ENCODE assay signal across 8 mouse cellular contexts in the genomic region with DNA sequence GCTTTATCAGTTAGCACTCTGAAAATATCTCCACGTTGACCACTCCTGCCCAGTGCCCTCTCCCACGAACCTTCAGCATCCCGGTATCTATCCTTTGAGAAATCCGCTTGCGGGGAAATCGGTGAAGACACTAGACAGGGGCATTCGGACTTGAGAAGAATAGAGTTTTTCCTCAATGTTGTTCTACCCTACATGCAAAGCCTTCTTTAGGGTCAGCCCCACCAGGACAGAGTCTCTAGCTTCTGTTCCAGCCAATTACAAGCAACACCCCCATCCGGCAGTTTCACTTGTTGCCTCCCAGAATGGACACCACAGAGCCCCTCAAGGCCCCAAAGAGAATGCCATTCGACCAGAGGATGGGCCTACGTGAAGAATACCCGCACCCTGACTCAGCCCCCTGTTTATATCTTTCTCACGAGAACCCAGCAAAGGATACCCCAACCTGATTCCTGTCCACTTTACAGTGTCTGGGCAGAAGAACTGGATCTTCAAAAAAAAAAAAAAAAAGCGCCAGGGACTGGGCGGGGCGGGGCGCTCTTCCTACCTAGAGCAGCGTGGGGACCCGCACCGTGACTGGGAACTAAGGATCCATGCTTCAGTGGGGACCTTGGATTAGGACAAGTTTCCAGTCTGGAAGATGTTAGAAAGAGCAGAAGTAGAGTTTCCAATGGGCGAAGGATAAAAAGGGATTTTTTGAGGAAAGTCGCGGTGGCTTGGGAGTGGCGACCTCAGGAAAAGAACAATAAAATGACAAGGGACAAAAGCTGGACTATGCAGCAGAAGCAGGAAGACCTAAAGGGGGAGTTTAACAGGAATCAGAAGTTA. TPM values are rescaled to one million over a fixed set of nuclear protein-coding genes. Genes with fewer than 3 reads are reported as not detected.
DNase-seq lines count a peak whose midpoint lies in the region; ATAC-seq and TF ChIP-seq lines count a peak whose summit lies in the region.

A gene (minus strand): TSS at position 51 of the 825 bp plus-strand sequence.

- H3K36me3 ChIP-seq in hindbrain, embryonic 10.5 days, result no peaks in the 10 kb centered on the region
- no peaks in the 10 kb centered on the region for H3K36me3 ChIP-seq in liver, embryonic 12.5 days
- H3K36me3 ChIP-seq in stomach, postnatal 0 days (ENCODE audit: control insufficient read depth, insufficient read depth, low read length), result no peaks in the 10 kb centered on the region

- no peak for TF ChIP-seq CTCF in stomach, postnatal 0 days (IDR thresholded peaks at IDR 0.05; ENCODE audit: low read depth)

- peak within 1 kb of the TSS; percentile 53 for H3K4me2 ChIP-seq in liver, embryonic 12.5 days
- H3K4me2 ChIP-seq in stomach, postnatal 0 days (replicated peaks; ENCODE audit: low read depth), result peak within 1 kb of the TSS; percentile 53

- H3K4me3 ChIP-seq in hindbrain, embryonic 10.5 days, result peak within 1 kb of the TSS; percentile 85
- H3K4me3 ChIP-seq in liver, embryonic 12.5 days, result peak within 1 kb of the TSS; percentile 38
- H3K4me3 ChIP-seq in stomach, postnatal 0 days (ENCODE audit: low read depth, low read length), result peak within 1 kb of the TSS; percentile 69

- H3K9me3 ChIP-seq in hindbrain, embryonic 10.5 days, result no peaks in the 10 kb centered on the region
- H3K9me3 ChIP-seq in liver, embryonic 12.5 days (replicated peaks), result no peaks in the 10 kb centered on the region
- H3K9me3 ChIP-seq in stomach, postnatal 0 days (ENCODE audit: control insufficient read depth, low read length), result no peaks in the 10 kb centered on the region

- H3K27ac ChIP-seq in hindbrain, embryonic 10.5 days, result peak within 1 kb of the TSS; percentile 93
- H3K27ac ChIP-seq in liver, embryonic 12.5 days, result 0 out of 2 replicates have a peak within 1 kb of the TSS, but pooled peaks have one; percentile 56
- H3K27ac ChIP-seq in stomach, postnatal 0 days (replicated peaks), result peak within 1 kb of the TSS; percentile 90

- peaks cover 41% of the 10 kb centered on the region for H3K27me3 ChIP-seq in hindbrain, embryonic 10.5 days (ENCODE audit: insufficient read depth, poor library complexity, severe bottlenecking)
- peaks cover 67% of the 10 kb centered on the region for H3K27me3 ChIP-seq in liver, embryonic 12.5 days (replicated peaks)
- H3K27me3 ChIP-seq in stomach, postnatal 0 days (ENCODE audit: control insufficient read depth, insufficient read depth, low read length), result no peaks in the 10 kb centered on the region

- ATAC-seq in liver, embryonic 12.5 days, result no peak
- ATAC-seq in stomach, postnatal 0 days (ENCODE audit: low FRiP score, low TSS enrichment), result no peak

- no peak for TF ChIP-seq EP300 in stomach, postnatal 0 days (optimal IDR thresholded peaks at IDR 0.05)

- H3K4me1 ChIP-seq in hindbrain, embryonic 10.5 days (replicated peaks), result peaks cover 43% of the 10 kb centered on the region
- 0 out of 2 replicates have a peak, but pooled peaks cover 4% of the 10 kb centered on the region for H3K4me1 ChIP-seq in liver, embryonic 12.5 days
- no peaks in the 10 kb centered on the region for H3K4me1 ChIP-seq in stomach, postnatal 0 days (replicated peaks; ENCODE audit: control insufficient read depth, insufficient read depth)

- WGBS in hindbrain, embryonic 10.5 days, result 1% methylated on average over 23 of the region's 23 CpGs
- WGBS in liver, embryonic 12.5 days (ENCODE audit: insufficient replicate concordance), result 3% methylated on average over 23 of the region's 23 CpGs
- 6% methylated on average over 23 of the region's 23 CpGs for WGBS in stomach, postnatal 0 days

- DNase-seq in layer of hippocampus, adult 8-10 months (ENCODE audit: low spot score in 2 of 2), result no peak
- no peak for DNase-seq in layer of hippocampus, adult 11-12 months (ENCODE audit: low spot score)
- peak; percentile 57 for DNase-seq in embryo, embryonic 11 days
- DNase-seq in hindbrain, embryonic 10.5 days (ENCODE audit: low spot score), result peak; percentile 62
- no peak for DNase-seq in stomach, postnatal 0 days (ENCODE audit: low spot score)
- DNase-seq in urinary bladder, postnatal 14 days (ENCODE audit: low spot score), result no peak
- DNase-seq in frontal cortex, postnatal 10 days (ENCODE audit: low spot score in 2 of 2), result no peak

- H3K9ac ChIP-seq in liver, embryonic 12.5 days, result peak within 1 kb of the TSS; percentile 48
- H3K9ac ChIP-seq in stomach, postnatal 0 days (ENCODE audit: low read length), result peak within 1 kb of the TSS; percentile 79

RNA-seq across cellular contexts. Expression of the gene that starts here (rescaled TPM):
- total RNA-seq in layer of hippocampus, adult 8-10 months (2022), result 10 to 100 TPM; 68.8 to 84.1 (median 76.7) TPM
- polyA plus RNA-seq in hindbrain, embryonic 10.5 days (2016; fragmentation: Nextera tagmentation; extraction: Ambion mirVana), result 67.4 and 68.2 TPM in 2 replicates
- polyA plus RNA-seq in liver, embryonic 12.5 days (2016; fragmentation: Nextera tagmentation; extraction: Ambion mirVana), result 9.1 and 10.5 TPM in 2 replicates
- 26.4 and 27.5 TPM in 2 replicates for polyA plus RNA-seq in stomach, postnatal 0 days (2015; fragmentation: Nextera tagmentation; extraction: Ambion mirVana)

Comparison
In these comparisons a context has a peak if more than half of its experiments do, and no peak if none do; other contexts are left out.
1. DNase-seq: peak in embryo, embryonic 11 days (single experiment) and hindbrain, embryonic 10.5 days (single experiment); none in layer of hippocampus, adult 8-10 months (0 of 2), layer of hippocampus, adult 11-12 months (single experiment), stomach, postnatal 0 days (single experiment), urinary bladder, postnatal 14 days (single experiment) and frontal cortex, postnatal 10 days (0 of 2).
2. Peak in every context shown above with its lines, with median percentiles within 50 percentile points of each other: H3K27ac ChIP-seq and H3K4me3 ChIP-seq.